Mouse (Mus musculus) left cerebral cortex, postnatal 4 days (tissue): ENCODE measurements around the gene Apba2. TPM values are rescaled to one million over a fixed set of nuclear protein-coding genes. Genes with fewer than 3 reads are reported as not detected.

ENCODE experiments used
- DNase-seq: peaks from one replicate; pipeline ENCODE4 v3.0.0-alpha.2; 2022
- intact Hi-C: fragments of 180-260 bp; cut with DNase I; formaldehyde crosslinking; loops from one replicate; pipeline ENCODE4 v1.15.1; 2025
- total RNA-seq, 2 experiments: library from RNA; stranded (reverse); gene quantifications; 2 replicates each; pipeline ENCODE4 v1.2.3; 2021

The Apba2 gene
- total RNA-seq, 2 experiments from 2014 or later: 204 to 211 TPM

DNA sequence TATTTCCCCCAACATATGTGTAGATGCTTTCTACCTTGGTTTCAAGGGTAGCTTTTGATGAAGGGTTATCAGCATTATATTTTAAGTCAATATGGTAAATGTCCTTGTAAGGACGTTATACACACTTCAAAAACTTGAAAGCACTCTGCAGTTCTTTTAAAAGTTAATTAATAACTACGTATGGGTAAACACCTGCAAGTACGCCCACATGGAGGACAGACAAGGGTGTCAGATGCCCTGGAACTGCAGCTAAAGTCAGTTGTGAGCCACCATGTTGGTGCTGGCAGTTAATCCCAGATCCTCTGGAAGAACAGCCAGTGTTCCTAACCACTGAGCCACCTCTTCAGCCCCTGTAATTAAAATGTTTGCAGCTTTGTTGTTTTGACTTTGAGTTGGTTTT lies 144.0 kb downstream of the Apba2 start:
- intact Hi-C loops: no loop called here
- DNase-seq: no peak

DNA sequence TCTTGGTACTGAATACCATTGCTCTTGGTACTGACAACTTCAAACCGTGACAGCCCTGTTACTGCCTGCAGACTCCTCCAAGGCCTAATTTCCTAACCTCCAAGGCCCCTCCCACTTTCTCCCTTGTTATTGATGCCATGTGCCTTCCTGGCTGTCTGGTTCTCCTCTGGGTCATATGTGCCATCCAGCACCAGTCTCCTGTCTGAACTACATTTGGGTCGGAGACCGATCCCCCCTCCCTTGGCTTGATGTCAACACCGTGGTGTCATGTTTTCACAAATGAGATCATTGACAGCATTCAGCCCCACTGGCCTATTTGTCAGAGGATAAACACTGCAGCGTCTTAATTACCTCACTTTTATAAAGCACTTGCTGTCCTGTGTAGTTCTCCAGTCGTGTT lies 144.5 kb downstream of the Apba2 start:
- peak; percentile 30 for DNase-seq
- intact Hi-C loops: no loop called here

DNA sequence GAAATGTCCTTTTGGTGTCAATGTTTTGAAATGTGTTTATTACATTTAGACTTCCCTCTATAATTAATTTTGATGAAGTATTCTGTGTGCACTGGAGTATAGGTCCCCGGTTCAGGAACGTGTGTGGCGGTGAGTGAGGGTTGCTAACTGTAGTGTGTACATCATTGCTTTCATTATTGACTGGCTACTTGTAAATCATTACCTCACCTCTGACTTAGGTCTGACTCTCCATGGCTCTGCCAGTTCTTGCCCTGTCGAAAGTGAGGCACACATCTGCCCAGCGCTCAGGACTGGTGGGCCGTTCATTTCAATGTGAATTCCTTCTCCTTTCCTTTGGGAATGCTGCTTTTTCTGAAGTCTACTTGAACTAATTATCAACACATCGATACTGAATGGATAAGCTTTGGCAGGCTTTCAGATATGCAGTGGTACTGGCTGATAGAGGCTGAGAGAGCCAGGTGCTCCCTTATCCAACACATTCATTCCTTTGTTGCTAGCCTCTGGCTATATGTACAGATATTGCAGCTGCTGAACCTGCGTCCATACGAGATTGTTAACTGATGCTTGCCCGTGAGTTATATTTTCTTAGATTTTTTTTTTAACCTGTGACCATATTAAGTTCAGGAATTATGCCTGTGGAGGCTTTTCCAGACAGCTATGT lies 147.6 kb downstream of the Apba2 start:
- no peak for DNase-seq
- intact Hi-C loops: no loop called here

DNA sequence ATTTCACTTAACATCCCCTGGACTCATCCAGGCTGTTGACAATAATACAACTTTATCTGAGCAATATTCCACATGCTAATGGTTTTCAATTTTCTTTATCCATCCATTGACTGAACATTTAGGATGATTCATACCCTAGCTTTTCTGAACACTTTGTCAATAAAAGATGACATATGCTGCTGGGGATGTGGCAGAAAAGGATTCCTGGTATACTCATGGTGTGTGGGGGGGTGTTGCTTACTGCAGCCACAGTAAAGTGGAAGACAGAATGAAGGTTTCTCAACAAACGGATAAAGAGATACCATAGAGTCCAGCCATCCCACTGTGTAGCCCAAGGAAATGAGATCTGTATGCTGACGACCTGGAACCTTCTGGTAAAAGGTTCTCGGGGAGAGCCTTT lies 150.5 kb downstream of the Apba2 start:
- no peak for DNase-seq
- intact Hi-C loops: no loop called here

DNA sequence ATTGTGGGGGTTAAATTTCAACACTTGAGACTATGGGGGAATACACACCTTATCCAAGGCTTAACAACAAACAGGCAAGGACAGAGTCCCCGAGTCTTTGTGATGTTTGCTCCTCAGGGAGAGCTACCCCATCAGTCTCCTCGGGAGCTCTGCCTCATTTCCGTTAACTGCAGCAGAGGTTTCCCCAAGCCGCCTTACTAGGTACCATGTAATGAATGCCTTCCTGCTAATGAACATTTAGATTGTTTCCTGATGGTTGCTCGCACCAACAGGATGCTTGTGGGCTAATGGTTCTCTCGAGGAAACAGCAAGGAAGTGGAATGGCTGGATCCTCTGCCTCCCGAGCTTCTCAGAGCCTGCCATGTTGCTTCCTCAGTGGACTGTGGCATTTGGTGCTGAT lies 155.3 kb downstream of the Apba2 start:
- DNase-seq: no peak
- intact Hi-C loops: no loop called here

DNA sequence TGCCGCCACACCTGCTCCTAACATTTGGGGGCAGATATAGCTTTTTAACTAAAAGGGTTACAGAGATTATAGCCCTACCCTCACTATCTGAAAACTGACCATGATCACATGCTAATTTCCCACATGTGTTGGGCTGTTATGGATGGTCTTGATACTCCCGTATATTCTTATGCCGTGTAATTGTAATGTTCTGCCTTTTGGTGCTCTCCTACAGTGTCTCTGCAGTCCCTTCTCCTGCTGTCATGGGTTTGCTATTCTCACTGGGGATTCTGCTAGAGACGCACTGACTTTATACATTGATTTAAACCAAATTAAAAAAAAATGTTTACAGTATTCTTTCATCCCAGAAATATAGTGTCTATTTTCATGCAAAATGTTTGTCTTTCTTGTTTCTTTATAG lies 157.4 kb downstream of the Apba2 start:
- DNase-seq: no peak
- intact Hi-C loops: no loop called here

DNA sequence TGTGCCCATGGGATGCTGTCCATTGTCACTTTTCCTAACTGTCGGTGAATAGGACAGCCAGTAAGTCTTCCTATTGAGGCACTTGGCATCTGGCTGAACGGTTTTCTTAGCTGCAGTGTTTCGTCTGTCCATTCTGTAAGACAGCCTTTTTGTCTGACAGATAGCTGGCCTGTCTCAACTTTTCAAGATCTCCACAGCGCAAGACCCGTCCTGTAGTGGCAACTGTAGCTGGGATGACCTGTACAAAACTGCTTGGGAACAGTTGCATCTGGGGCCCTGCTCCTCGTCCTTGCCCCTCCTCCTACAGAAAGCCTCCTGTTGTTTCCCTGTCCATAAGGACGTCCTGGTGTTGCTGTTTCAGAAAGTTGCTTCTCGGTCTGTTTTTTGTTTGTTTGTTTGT lies 157.8 kb downstream of the Apba2 start:
- DNase-seq: no peak
- intact Hi-C loops: no loop called here

DNA sequence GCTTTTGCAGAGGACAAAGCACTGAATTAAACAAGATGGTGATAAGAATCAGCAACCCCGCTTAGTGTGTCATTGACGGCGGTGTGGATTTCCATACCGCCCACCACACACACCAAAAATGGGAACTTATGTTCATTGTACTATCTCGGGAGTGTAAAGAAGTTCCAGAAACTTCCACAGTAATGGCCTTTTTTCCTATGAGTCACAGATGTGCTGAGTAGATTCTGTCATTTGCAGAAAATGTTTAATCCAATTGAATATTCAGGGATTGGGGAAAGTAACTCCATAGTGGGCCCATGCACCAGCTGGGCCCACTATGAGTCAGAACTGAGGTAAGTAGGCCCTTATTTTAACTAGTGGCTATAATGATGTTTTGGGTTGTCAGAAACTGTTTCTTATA lies 161.0 kb downstream of the Apba2 start:
- no peak for DNase-seq
- intact Hi-C loops: no loop called here

DNA sequence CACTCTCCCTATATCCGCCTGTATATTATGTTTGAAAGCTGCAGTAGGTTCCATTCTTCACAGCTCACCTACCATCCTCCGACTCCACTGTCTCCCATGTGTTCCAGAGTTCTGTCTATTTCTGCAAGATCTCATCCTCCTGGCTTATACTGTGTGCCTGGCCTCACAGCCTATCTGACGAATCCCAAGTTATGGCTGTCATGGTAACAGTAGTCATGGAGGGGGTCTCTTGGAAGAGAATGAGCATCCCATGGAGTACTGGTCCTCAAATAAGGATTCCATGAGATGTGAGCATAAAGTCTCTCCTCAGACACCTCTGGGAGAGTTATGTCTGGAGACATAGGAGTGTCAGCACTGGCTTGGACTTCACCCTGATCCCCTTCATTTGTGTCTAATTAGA lies 162.1 kb downstream of the Apba2 start:
- no peak for DNase-seq
- intact Hi-C loops: no loop called here

DNA sequence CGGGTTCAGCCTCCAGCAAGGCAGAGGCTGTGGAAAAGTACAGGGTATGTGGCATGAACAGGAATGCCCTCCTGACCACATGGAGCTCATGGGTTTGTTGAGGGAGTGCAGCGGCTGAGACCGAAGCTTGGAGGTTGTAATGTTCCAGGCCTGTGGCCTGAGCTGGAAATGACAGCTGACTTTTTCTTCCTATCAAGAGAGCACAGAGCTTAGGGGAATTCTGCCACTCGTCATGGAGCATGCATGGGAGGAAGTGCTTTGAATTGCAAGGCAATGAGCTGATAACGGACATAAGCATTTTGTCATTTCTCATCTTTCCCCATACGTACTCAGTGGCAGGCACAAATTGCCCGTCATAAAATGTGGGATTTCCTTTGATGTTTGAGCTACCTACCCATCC lies 163.6 kb downstream of the Apba2 start:
- intact Hi-C loops: no loop called here
- no peak for DNase-seq

DNA sequence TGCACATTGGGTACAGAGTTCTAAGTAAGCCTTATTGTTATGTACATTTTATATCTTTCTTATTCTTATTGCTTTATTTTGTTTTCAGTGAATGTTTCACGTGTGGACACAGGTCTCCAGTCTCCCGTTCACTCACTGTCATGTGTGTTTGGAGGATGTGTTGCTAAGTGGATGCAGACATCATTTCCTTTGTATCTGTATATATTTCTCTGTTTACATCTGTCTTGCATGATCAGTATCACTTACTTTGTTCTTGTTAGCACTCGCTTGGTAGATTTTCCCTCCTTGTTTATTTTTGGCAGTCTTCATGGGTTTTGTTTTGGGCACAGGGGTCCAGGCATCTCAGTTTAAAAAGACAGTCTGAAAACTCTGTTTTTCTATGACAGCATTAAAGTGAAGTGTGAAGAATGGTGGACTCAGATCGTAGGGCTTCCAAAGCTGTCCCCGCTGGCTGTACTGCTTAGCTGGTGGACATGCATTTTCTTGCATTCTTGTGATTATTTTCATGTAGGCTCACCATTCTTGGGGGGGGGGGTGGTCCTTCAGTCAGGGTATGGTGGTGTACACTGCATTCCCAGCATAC lies 164.3 kb downstream of the Apba2 start:
- no peak for DNase-seq
- intact Hi-C loops: no loop called here

DNA sequence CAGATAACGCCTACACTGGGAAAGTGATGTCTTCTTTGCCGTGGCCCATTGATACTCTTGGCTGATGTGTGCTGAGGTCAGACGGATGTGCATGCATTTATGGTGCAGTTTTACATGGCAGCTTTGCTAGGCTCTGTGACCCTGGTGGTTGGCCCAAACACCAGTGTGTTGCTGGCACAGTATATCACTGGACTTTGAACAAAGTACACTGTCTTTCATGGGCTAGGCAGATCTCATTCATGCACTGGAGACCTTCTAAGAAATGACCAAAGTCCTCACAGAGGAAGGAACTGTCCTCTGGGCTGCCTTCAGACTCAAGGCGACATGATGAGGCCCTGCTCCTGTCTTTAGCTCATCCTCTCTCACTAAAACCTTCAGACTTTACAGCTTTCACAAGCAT lies 166.5 kb downstream of the Apba2 start:
- no peak for DNase-seq
- intact Hi-C loops: no loop called here

DNA sequence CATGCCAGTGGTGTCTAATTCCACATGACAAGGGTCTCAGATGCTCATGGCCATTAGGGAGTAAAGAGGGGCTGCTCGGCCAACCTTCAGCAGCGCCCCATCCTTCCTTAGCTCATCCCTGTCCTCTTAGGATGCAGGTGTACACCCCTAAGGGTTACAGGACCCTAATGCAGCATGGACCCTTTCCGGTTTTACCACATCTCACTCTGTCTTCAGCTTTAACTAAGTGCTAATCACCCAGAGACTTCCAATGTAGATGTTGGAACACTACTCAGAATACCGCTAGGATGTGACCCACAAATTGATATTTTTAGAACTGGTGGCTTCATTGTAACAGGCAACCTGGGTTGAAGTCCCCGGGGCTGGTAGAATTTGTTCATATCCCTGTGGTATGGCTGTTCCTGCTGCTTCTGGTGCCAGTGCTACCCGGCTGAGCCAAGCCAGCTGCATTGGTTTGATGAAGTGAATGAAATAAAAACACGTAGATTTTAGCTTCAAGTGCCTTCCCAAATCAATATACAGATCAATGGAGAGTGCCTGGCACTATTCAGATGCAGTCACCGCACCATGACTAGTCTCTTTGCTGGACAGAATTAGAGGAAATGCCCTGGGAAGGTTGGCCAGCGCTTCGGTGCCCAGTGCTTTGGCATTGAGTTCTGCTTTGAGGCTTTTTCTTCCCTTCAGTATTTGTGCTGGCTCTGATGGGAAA lies 178.4 kb downstream of the Apba2 start:
- intact Hi-C loops: no loop called here
- no peak for DNase-seq

DNA sequence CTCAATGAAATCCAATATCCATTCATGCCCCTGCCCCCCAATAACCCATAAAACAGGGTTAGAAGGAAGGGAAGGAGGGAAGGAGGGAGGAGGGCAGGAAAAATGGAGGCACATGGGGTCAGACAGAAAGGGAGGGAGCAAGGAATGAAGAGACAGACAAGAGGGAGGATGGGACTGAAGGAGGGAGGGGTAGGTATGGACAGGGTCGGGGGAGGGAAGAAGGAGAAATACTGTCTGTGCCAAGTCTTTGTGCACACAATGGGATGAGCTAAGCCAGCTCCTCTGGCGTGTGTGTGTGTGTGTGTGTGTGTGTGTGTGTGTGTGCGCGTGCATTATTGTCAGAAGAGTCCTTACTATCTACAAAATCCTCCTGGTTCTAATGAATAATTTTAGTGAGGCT lies 183.4 kb downstream of the Apba2 start:
- intact Hi-C loops: no loop called here

DNA sequence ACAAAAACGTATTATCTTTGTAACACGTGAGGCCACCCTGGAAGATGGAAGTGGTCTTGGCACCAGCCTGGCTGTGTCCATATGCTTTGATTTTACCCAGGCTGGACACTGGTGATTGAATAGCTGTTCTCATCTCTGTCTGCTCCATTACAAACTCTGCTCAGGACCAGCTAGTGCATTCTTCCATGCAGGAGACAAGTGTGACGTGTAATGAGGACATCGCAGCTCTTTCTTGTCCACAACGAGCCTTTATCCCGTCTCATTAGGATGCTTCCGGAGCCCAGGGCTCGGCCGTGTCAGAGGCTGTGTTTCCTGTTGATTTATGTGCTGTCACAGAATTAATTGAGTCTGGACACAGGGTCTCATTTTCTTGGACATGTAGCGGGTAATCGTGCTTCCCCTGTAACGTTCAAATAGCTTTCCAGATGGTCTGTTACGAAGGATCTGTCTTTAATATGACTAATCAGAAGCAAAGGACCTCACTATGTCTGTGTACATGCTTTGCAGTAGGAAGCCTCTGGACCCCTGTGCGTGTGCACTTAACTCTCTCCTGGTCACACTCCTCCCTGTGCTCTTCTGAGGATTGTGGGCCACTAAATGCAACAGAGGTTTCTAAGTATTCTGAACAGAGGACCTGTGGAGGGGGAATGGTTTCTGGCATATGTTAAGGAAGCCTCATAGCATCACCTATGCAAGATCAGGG lies 186.8 kb downstream of the Apba2 start:
- DNase-seq: peak; percentile 13
- intact Hi-C loops: no loop called here

More for the DNA sequence above, 183.4 kb downstream of the Apba2 start:
- no peak for DNase-seq

DNA sequence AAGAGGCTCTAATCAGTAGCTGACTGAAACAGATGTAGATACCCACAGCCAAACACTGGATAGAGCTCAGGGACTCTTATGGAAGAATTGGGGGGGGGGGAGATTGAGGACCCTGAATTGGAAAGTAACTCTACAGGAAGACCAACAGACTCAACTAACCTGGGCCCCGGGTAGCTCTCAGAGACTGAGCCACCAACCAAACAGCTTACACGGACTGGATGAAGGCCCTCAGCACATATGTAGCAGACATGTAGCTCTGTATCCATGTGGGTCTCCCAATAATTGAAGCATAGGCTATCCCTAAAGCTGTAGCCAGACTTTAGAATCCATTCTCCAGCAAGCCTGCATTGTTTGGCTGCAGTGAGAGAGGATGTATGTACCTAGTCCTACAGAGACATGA lies 190.3 kb downstream of the Apba2 start:
- intact Hi-C loops: no loop called here
- no peak for DNase-seq

DNA sequence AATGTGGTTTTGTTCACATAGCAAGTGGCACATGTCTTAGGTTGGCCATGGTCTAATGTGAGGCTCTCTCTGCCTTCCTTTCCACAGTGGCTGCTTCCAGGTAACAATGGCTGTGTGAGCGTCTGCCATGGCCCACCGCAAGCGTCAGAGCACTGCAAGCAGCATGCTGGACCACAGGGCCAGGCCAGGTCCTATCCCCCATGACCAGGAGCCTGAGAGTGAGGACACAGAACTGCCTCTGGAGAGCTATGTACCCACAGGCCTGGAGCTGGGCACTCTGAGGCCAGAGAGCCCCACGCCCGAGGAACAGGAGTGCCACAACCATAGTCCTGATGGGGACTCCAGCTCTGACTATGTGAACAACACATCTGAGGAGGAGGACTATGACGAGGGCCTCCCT lies 193.4 kb downstream of the Apba2 start:
- DNase-seq: no peak
- intact Hi-C loops: no loop called here

DNA sequence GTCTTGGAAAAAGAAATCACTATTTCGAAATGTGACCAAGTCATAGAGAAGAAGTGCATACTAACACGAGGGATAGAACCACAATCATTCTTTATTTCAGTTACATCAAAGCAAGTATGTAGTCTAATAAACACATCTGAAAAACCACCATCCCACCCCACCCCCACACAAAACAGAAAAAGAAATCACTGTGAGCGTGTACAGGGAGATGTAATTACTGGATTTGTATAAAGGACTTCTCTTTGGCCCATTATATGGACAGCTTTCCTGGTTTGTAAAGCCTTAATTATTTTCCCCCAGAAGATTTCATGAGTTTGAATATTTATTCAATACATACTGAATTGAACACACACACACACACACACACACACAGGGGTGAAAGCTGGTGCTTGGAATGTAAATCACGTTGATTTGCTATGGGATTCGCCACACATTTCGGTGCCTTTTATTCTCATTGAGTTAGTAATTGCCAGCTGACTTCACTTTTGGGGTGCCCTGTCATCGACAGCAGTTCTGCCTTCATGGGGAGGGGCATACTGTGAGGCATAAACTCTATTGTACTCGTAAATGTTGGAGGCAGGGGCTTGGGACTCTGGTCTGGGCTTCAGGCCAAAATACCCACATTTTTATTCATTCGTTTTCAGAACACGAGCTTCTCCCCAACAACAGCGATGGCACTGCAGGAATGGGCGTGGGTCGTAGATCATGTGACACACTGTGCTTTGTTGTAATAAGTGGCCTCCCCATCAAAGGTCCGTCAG lies 195.2 kb downstream of the Apba2 start:
- intact Hi-C loops: no loop called here
- peak; percentile 13 for DNase-seq

DNA sequence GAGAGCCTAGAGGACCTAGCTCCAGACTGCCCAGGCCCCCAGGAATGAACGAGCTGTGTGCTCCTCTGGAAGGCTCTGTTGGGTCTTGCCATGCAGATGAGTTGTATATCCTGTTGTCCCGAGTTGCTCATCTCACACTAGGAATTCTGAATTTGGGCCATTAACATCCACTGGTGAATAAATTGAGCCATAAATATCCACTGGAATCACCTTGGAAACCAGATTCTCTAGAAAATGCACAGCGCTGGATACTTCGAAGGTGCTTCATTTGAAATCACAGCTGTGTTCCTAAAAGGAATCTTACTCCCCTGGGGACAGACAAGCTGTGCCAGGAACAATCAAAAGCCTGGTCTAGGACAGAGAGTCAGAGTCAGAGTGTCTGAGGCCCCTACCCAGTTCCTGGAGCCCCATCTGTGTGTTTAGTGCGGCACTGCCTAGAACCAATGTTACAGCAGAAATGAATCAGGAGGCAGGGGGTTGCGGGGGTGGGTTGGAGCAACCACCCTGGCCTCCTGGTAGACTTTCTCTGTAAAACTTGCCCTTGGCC lies 196.4 kb downstream of the Apba2 start:
- intact Hi-C loops: no loop called here
- DNase-seq: peak; percentile 16

DNA sequence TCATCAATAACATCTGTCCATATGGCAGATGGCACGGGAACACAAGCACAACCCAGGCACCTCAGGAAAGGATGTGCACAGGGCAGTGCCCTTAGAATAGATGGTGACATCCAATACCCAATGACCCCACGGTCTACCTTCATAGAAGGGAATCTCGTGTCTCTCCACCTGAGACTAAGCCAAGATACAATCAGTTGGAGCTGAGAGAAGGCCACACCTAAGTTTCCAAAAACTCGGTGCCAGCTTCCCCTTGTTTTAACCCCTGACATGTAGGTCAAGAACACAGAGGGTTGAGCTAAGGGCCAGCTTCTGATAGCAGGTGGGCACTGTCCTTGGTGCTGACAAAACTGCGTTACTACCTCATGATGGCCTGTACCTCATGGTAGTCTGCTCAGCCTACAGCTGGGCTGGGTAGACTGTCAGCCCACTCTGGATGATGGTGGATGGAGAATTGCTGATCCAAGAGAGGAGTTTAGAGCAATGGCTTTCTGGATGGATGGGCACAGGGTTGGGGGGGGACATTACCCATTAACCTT lies 202.6 kb downstream of the Apba2 start:
- intact Hi-C loops: no loop called here
- DNase-seq: no peak

DNA sequence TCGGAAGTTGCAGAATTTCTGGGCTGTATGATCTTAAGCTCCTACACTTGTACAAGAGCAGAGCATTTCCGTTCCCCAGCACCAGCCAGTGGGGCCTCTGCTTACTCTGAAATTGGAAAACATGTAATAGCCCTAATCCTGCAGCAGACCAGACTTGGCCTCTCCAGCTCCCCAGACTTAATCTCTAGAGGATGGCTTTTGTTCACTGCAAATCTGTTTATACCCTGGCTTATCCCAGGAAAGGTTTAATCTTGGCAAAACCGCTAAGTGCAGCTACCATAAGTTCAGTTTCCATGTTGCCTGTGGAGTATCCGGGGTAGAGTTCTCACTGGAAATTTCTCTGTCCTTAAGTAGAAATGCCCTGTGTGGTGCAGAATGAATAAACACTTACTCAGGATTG lies 206.7 kb downstream of the Apba2 start:
- DNase-seq: no peak
- intact Hi-C loops: no loop called here
